Mouse (Mus musculus) bone marrow macrophage, adult 2 months (primary cell): ENCODE measurements at regions not wholly inside any gene's neighbourhood (a gene's known extent, or its start where the extent isn't known, plus 50 kb on each side); places are given as distances from the start of the nearest gene placed in this dataset.

Experiments used
- CTCF ChIP-seq: IDR thresholded peaks from 2 replicates; pipeline ENCODE4 v1.5.1; 2012; ENCODE audit warnings: low read depth, mild to moderate bottlenecking, low read length, moderate library complexity
- POLR2A ChIP-seq: IDR thresholded peaks from 2 replicates; pipeline ENCODE4 v1.6.1; 2012; ENCODE audit warnings: mild to moderate bottlenecking, low read depth, low read length, borderline replicate concordance

DNA sequence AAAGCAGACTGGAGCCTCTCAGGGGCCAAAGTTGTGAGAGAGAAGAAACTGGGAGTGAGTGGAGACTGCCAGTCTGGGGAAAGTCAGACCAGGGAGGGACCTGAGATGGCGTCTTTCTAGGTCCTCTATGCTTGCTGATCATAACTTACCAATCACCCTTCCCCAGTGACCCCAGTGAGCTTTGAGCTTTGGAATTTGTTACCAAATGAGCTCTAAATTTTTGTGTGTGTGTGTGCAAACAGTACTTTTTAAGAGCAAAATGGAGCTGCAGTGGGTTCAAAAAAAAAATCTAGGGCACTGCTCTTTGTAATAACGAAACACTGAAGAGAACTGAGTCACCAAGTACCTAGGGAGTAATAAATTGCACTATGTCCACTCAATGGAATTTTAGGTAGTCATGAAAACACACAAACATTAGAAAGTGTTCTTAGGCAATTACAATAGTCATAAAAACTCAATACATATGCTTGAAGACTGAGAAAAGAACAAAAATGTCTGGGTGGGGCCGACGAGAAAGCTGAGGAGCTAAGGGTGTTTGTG lies 54.7 kb upstream of the Jak1 start:
- TF ChIP-seq CTCF: no peak
- no peak for TF ChIP-seq POLR2A
